ENCODE assay signal across 8 mouse cellular contexts in genomic region chr14:79390265-79390926, GRCm38 (mm10). TPM values are rescaled to one million over a fixed set of nuclear protein-coding genes. Genes with fewer than 3 reads are reported as not detected.
DNase-seq lines count a peak whose midpoint lies in the region; ATAC-seq lines count a peak whose summit lies in the region.

TSS of gene Naa16 (minus strand) at chr14:79390778.

- no peaks in the 10 kb centered on the region for H3K27me3 ChIP-seq in forebrain, embryonic 10.5 days (ENCODE audit: poor library complexity, severe bottlenecking)
- no peaks in the 10 kb centered on the region for H3K27me3 ChIP-seq in heart, embryonic 16.5 days (ENCODE audit: control insufficient read depth, insufficient read depth, low read length)
- no peaks in the 10 kb centered on the region for H3K27me3 ChIP-seq in liver, embryonic 15.5 days
- no peaks in the 10 kb centered on the region for H3K27me3 ChIP-seq in neural tube, embryonic 12.5 days (replicated peaks)

- H3K4me2 ChIP-seq in heart, embryonic 16.5 days (ENCODE audit: low read depth, low read length): peak within 1 kb of the TSS; percentile 75
- peak within 1 kb of the TSS; percentile 82 for H3K4me2 ChIP-seq in liver, embryonic 15.5 days
- H3K4me2 ChIP-seq in neural tube, embryonic 12.5 days (replicated peaks): peak within 1 kb of the TSS; percentile 74

- peak; percentile 75 for ATAC-seq in CD4-positive, CD25-positive, alpha-beta regulatory T cell, adult 4 months
- ATAC-seq in heart, embryonic 16.5 days (replicated peaks; ENCODE audit: extremely low read depth, insufficient read depth, low FRiP score): peak; percentile 94
- peak; percentile 93 for ATAC-seq in liver, embryonic 15.5 days (ENCODE audit: insufficient read depth)
- peak; percentile 98 for ATAC-seq in neural tube, embryonic 12.5 days (ENCODE audit: low FRiP score, low read depth)

- H3K27ac ChIP-seq in forebrain, embryonic 10.5 days: peak within 1 kb of the TSS; percentile 99
- peak within 1 kb of the TSS; percentile 95 for H3K27ac ChIP-seq in heart, embryonic 16.5 days (ENCODE audit: low read length)
- peak within 1 kb of the TSS; percentile 96 for H3K27ac ChIP-seq in liver, embryonic 15.5 days (replicated peaks)
- peak within 1 kb of the TSS; percentile 93 for H3K27ac ChIP-seq in neural tube, embryonic 12.5 days

- peaks cover 29% of the 10 kb centered on the region for H3K36me3 ChIP-seq in forebrain, embryonic 10.5 days (replicated peaks)
- H3K36me3 ChIP-seq in heart, embryonic 16.5 days (ENCODE audit: control insufficient read depth, insufficient read depth): peaks cover 5% of the 10 kb centered on the region; the same call in 1 of the 2 replicates
- peaks cover 13% of the 10 kb centered on the region for H3K36me3 ChIP-seq in liver, embryonic 15.5 days (replicated peaks)
- no peaks in the 10 kb centered on the region for H3K36me3 ChIP-seq in neural tube, embryonic 12.5 days

- H3K4me3 ChIP-seq in forebrain, embryonic 10.5 days: peak within 1 kb of the TSS; percentile 89
- H3K4me3 ChIP-seq in heart, embryonic 16.5 days (ENCODE audit: low read length): peak within 1 kb of the TSS; percentile 75
- peak within 1 kb of the TSS; percentile 84 for H3K4me3 ChIP-seq in liver, embryonic 15.5 days (replicated peaks)
- H3K4me3 ChIP-seq in neural tube, embryonic 12.5 days: peak within 1 kb of the TSS; percentile 75

- H3K9ac ChIP-seq in heart, embryonic 16.5 days (ENCODE audit: low read length): peak within 1 kb of the TSS; percentile 94
- H3K9ac ChIP-seq in liver, embryonic 15.5 days: peak within 1 kb of the TSS; percentile 92
- peak within 1 kb of the TSS; percentile 77 for H3K9ac ChIP-seq in neural tube, embryonic 12.5 days

- no peaks in the 10 kb centered on the region for H3K9me3 ChIP-seq in forebrain, embryonic 10.5 days
- no peaks in the 10 kb centered on the region for H3K9me3 ChIP-seq in heart, embryonic 16.5 days (replicated peaks; ENCODE audit: control insufficient read depth, low read length)
- no peaks in the 10 kb centered on the region for H3K9me3 ChIP-seq in liver, embryonic 15.5 days (replicated peaks)
- no peaks in the 10 kb centered on the region for H3K9me3 ChIP-seq in neural tube, embryonic 12.5 days

- under 1% methylated on average over 71 of the region's 71 CpGs for WGBS in forebrain, embryonic 10.5 days
- under 1% methylated on average over 69 of the region's 71 CpGs for whole genome bisulfite sequencing in heart, embryonic 16.5 days
- WGBS in liver, embryonic 15.5 days (ENCODE audit: insufficient replicate concordance): under 1% methylated on average over 71 of the region's 71 CpGs
- under 1% methylated on average over 71 of the region's 71 CpGs for whole genome bisulfite sequencing in neural tube, embryonic 12.5 days

- H3K4me1 ChIP-seq in forebrain, embryonic 10.5 days: peaks cover 27% of the 10 kb centered on the region
- peaks cover 9% of the 10 kb centered on the region for H3K4me1 ChIP-seq in heart, embryonic 16.5 days (ENCODE audit: control insufficient read depth, insufficient read depth, low read length)
- H3K4me1 ChIP-seq in liver, embryonic 15.5 days (replicated peaks): peaks cover 39% of the 10 kb centered on the region
- H3K4me1 ChIP-seq in neural tube, embryonic 12.5 days: peaks cover 12% of the 10 kb centered on the region

- DNase-seq in c-Kit-negative CD71-positive TER-119-positive erythroid progenitor cells, embryonic 14.5 days (ENCODE audit: low read depth, low spot score): peak; percentile 93
- peak; percentile 95 for DNase-seq in forebrain, embryonic 10.5 days (ENCODE audit: extremely low spot score, low spot score)
- peak; percentile 95 to 98 for DNase-seq in kidney, postnatal 36 days
- peak; percentile 78 for DNase-seq in telencephalon, adult 2 months (ENCODE audit: low read depth, low spot score)

RNA-seq across cellular contexts. Expression of gene Naa16, which starts in this region (rescaled TPM):
- polyA plus RNA-seq in CD4-positive, CD25-positive, alpha-beta regulatory T cell, adult 4 months (2017; shearing (Covaris generic)): 10 to 100 TPM; 53.6 to 54.4 TPM
- 50.7 and 51.8 TPM in 2 replicates for polyA plus RNA-seq in forebrain, embryonic 10.5 days (2016; fragmentation: Nextera tagmentation; extraction: Ambion mirVana)
- 22.2 and 22.8 TPM in 2 replicates for polyA plus RNA-seq in heart, embryonic 16.5 days (2015; fragmentation: Nextera tagmentation; extraction: Ambion mirVana)
- 24.4 and 26.5 TPM in 2 replicates for polyA plus RNA-seq in liver, embryonic 15.5 days (2015; fragmentation: Nextera tagmentation; extraction: Ambion mirVana)
- 31.6 and 31.7 TPM in 2 replicates for polyA plus RNA-seq in neural tube, embryonic 12.5 days (2016; fragmentation: Nextera tagmentation; extraction: Ambion mirVana)

Comparison
In these comparisons a context has a peak if more than half of its experiments do, and no peak if none do; other contexts are left out.
1. Peak in every context shown above with its lines: DNase-seq, ATAC-seq, H3K4me3 ChIP-seq and H3K27ac ChIP-seq.